Mouse (Mus musculus): Measurements from ENCODE around the gene Slc38a7.

DNA sequence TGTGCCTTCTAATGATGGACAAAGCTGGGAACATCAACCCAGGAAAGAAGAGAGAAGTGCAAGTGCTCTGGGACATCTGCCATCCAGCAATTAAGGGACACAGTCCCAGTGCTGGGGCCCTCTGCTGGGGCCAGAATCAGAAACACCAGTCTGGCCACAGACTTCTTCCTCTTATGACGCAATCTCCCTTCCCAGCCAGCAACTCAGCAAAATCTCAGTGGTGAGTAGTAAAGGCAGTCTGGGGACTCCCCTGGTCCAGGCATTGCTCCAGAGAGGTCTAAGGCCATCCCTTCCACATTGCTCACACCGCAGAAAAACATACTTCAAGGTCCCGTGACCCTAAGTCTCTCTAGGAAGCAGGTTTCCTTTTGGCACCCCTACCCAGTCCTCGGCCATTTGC is 1.0 kb downstream of the Slc38a7 start:
- TF ChIP-seq POLR2A (IDR thresholded peaks at IDR 0.05; ENCODE audit: low read depth, low read length) = no peak
- TF ChIP-seq CTCF (IDR thresholded peaks at IDR 0.05; ENCODE audit: extremely low read depth, insufficient read length, insufficient replicate concordance, low read depth, low read length) = peak; percentile 18; the same call in 1 of the 2 replicates

Data from small intestine, adult 2 months (tissue).